Mouse (Mus musculus) frontal cortex, postnatal 10 days (tissue): Measurements from ENCODE around the gene Chrm5.
"Not testable (repeated sequence)": the region's sequence is repeated elsewhere in the genome, so short reads cannot be mapped to it uniquely, and the experiment has no call there.

Experiments
- DNase-seq, 2 experiments: peaks; one replicate each; pipeline ENCODE4 v3.0.0; 2022; ENCODE audit warnings: low spot score in 2 of 2, mixed read lengths in 1 of 2

Gene Chrm5

GRCm38 (mm10) chr2:112482533-112483333 lies 2.2 kb upstream of the Chrm5 start:
- no peak for DNase-seq

- no peak for DNase-seq
Measured at GRCm38 (mm10) chr2:112481564-112481963, 995 bp upstream of the Chrm5 start.

- DNase-seq, result no peak
Measured at GRCm38 (mm10) chr2:112476554-112476953, 4.0 kb downstream of the Chrm5 start.

- no peak for DNase-seq
Measured at GRCm38 (mm10) chr2:112474997-112475724, 5.4 kb downstream of the Chrm5 start.

- DNase-seq, result no peak
Measured at GRCm38 (mm10) chr2:112472076-112472475, 8.5 kb downstream of the Chrm5 start.

GRCm38 (mm10) chr2:112470961-112471381 lies 9.6 kb downstream of the Chrm5 start:
- DNase-seq, result no peak

GRCm38 (mm10) chr2:112469542-112469941 lies 11.0 kb downstream of the Chrm5 start:
- no peak for DNase-seq

- no peak for DNase-seq
Measured at GRCm38 (mm10) chr2:112460557-112460956, 20.0 kb downstream of the Chrm5 start.

GRCm38 (mm10) chr2:112454862-112455564 lies 25.6 kb downstream of the Chrm5 start, which contains the start of gene Emc7:
Gene Emc7 (plus strand): TSS chr2:112454997.
- DNase-seq, result peak; percentile 89 to 96

- no peak for DNase-seq
Measured at GRCm38 (mm10) chr2:112454125-112454861, 26.3 kb downstream of the Chrm5 start.

GRCm38 (mm10) chr2:112452513-112452912 lies 28.1 kb downstream of the Chrm5 start:
- not testable (repeated sequence) for DNase-seq

GRCm38 (mm10) chr2:112449597-112450296 lies 30.8 kb downstream of the Chrm5 start:
- DNase-seq, result no peak

GRCm38 (mm10) chr2:112448510-112449059 lies 32.0 kb downstream of the Chrm5 start:
- no peak for DNase-seq

GRCm38 (mm10) chr2:112448046-112448445 lies 32.5 kb downstream of the Chrm5 start:
- DNase-seq, result not testable (repeated sequence)

- DNase-seq, result no peak
Measured at GRCm38 (mm10) chr2:112445511-112445910, 35.1 kb downstream of the Chrm5 start.

GRCm38 (mm10) chr2:112443491-112443890 lies 37.1 kb downstream of the Chrm5 start:
- no peak for DNase-seq

- no peak for DNase-seq
Measured at GRCm38 (mm10) chr2:112437589-112437988, 43.0 kb downstream of the Chrm5 start.

- no peak for DNase-seq
Measured at GRCm38 (mm10) chr2:112436292-112436691, 44.3 kb downstream of the Chrm5 start.

- no peak for DNase-seq
Measured at GRCm38 (mm10) chr2:112433359-112433758, 47.2 kb downstream of the Chrm5 start.

GRCm38 (mm10) chr2:112432523-112432922 lies 48.0 kb downstream of the Chrm5 start:
- no peak for DNase-seq

GRCm38 (mm10) chr2:112430403-112430802 lies 50.2 kb downstream of the Chrm5 start:
- DNase-seq, result no peak
